Mouse (Mus musculus): ENCODE measurements around the gene Plekhh1. TPM values are rescaled to one million over a fixed set of nuclear protein-coding genes. Genes with fewer than 3 reads are reported as not detected.
A peak's percentile ranks its signal among the peaks of the same experiment; 100 is the strongest.

Gene Plekhh1
- total and polyA plus RNA-seq, 3 experiments, result 0.27 to 1.9 (median 0.69) TPM

- Histone ChIP-seq H3K9ac (ENCODE audit: insufficient read depth, low read depth) (no peak overlapping the region), H3K4me2 (ENCODE audit: insufficient read depth, low read depth, poor library complexity, severe bottlenecking) (no peak overlapping the region), H3K79me2 (replicated peaks; ENCODE audit: control insufficient read depth, extremely low read depth, insufficient read depth, poor library complexity, severe bottlenecking) (no peaks in the 10 kb centered on the region; the same call in none of the 2 replicates), H3K27ac (ENCODE audit: insufficient read depth, low read depth) (no peak overlapping the region), H3K4me3 (replicated peaks in 1 of 3; ENCODE audit: low read depth in 2 of 3, low read length in 2 of 3, poor library complexity in 1 of 3) (no peak overlapping the region), H3K4me1 (ENCODE audit: control insufficient read depth in 1 of 2, insufficient read depth in 2 of 2) (peaks cover 0 to 25% of the 10 kb centered on the region in 2 experiments; a peak in 2 of 4 replicates), H3K27me3 (replicated peaks) (no peaks in the 10 kb centered on the region), H3K9me3 (replicated peaks; ENCODE audit: low read length) (peaks cover 4% of the 10 kb centered on the region), H3K36me3 (replicated peaks in 1 of 2; ENCODE audit: control insufficient read depth in 1 of 2, insufficient read depth in 1 of 2, low read length in 1 of 2) (peaks cover 0 to 2% of the 10 kb centered on the region in 2 experiments)
- in situ Hi-C loops (cut with MboI; ENCODE audit: low pct_ligation_motif_present, low pct_unique_long_range_greater_than_20kb, low sequenced_read_pairs) (loop anchor here (25.0 kb wide), 1 partner anchor 1030 kb away; no protein-coding TSS in a partner anchor), dilution Hi-C loops (cut with MboI; ENCODE audit: extremely low pct_ligation_motif_present, extremely low pct_unique_long_range_greater_than_20kb, low sequenced_read_pairs) (no loop called here)
- peak; percentile 68 for DNase-seq (ENCODE audit: extremely low read depth)
- TF ChIP-seq CTCF (conservative IDR thresholded peaks at IDR 0.05 in 1 of 2, IDR thresholded peaks at IDR 0.05 in 1 of 2; ENCODE audit: low read depth in 2 of 2, low read length in 2 of 2) (peak; percentile 63 to 89), MAFK (IDR thresholded peaks at IDR 0.05; ENCODE audit: insufficient replicate concordance, low read length) (0 out of 2 replicates have a peak, but pooled peaks have one; percentile 30), ZC3H11A (IDR thresholded peaks at IDR 0.05; ENCODE audit: low read depth, low read length) (peak; percentile 68), E2F4 (IDR thresholded peaks at IDR 0.05; ENCODE audit: insufficient replicate concordance, low read depth, low read length) (no peak), SMC3 (IDR thresholded peaks at IDR 0.05; ENCODE audit: low read depth, low read length) (peak; percentile 97), RAD21 (IDR thresholded peaks at IDR 0.05; ENCODE audit: low read depth, low read length) (peak; percentile 87)
Observed at GRCm38 (mm10) chr12:79092569-79092968, 63.6 kb downstream of the Plekhh1 start.

DNA sequence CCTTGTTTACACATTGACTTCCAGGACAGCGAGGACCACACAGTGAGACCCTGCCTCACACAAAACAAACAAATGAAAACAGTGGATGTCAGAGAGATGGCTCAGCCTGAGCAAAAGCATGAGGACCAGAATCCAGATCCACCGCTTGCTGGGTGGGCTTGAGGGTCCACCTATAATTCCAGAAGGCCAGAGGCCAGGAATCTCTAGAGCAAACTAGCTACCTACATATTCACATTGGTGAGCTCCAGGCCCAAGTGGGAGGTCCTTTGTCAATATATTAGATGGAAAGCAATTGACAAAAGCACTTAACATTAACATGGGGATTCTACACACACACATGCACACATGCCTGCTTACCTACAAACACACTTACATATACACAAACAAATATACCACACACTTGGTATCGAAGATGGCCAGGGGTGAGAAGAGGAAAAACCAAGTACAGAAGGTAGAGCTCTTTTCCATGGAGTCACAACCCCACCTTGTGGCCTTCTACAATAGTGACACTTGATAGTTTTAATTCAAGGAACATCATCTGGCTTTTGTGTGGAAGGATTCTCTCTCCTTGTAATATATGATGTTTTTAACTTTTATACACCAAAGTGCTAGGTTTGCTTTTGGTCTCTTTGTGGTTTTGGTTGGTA is 68.3 kb downstream of the Plekhh1 start:
- no peak for TF ChIP-seq USF1 (IDR thresholded peaks at IDR 0.05; ENCODE audit: low read depth, low read length)
- no peak for TF ChIP-seq BHLHE40 (IDR thresholded peaks at IDR 0.05; ENCODE audit: low read depth, low read length)
- peak; percentile 85 for TF ChIP-seq ZC3H11A (IDR thresholded peaks at IDR 0.05; ENCODE audit: low read depth, low read length)
- no peak for TF ChIP-seq HCFC1 (IDR thresholded peaks at IDR 0.05; ENCODE audit: low read depth, low read length)
- peak; percentile 99 for TF ChIP-seq RAD21 (IDR thresholded peaks at IDR 0.05; ENCODE audit: low read depth, low read length)
- TF ChIP-seq JUN (IDR thresholded peaks at IDR 0.05; ENCODE audit: insufficient read depth, low read depth, low read length), result no peak
- TF ChIP-seq USF2 (conservative IDR thresholded peaks at IDR 0.05; ENCODE audit: low read depth, low read length), result no peak
- no peak for TF ChIP-seq MAFK (IDR thresholded peaks at IDR 0.05; ENCODE audit: insufficient replicate concordance, low read length)
- TF ChIP-seq CHD1 (IDR thresholded peaks at IDR 0.05; ENCODE audit: low read depth, low read length), result no peak
- TF ChIP-seq POLR2AphosphoS2 (IDR thresholded peaks at IDR 0.05; ENCODE audit: low read depth, low read length), result no peak
- TF ChIP-seq SMC3 (IDR thresholded peaks at IDR 0.05; ENCODE audit: low read depth, low read length), result peak; percentile 95
- TF ChIP-seq NELFE (IDR thresholded peaks at IDR 0.05; ENCODE audit: low read depth, low read length), result no peak
- TF ChIP-seq PAX5 (IDR thresholded peaks at IDR 0.05; ENCODE audit: low read length), result no peak
- peak; percentile 40 to 94; a peak in 3 of 4 replicates for TF ChIP-seq CTCF (conservative IDR thresholded peaks at IDR 0.05 in 1 of 2, IDR thresholded peaks at IDR 0.05 in 1 of 2; ENCODE audit: low read depth in 2 of 2, low read length in 2 of 2)
- no peak for TF ChIP-seq E2F4 (IDR thresholded peaks at IDR 0.05; ENCODE audit: insufficient replicate concordance, low read depth, low read length)

More for the DNA sequence above, 68.3 kb downstream of the Plekhh1 start:
- Histone ChIP-seq H3K27me3 (replicated peaks) (no peaks in the 10 kb centered on the region), H3K79me2 (replicated peaks; ENCODE audit: control insufficient read depth, extremely low read depth, insufficient read depth, poor library complexity, severe bottlenecking) (no peaks in the 10 kb centered on the region), H3K9me3 (replicated peaks; ENCODE audit: low read length) (no peaks in the 10 kb centered on the region), H3K4me3 (replicated peaks in 1 of 3; ENCODE audit: low read depth in 2 of 3, low read length in 2 of 3, poor library complexity in 1 of 3) (no peak overlapping the region), H3K27ac (ENCODE audit: insufficient read depth, low read depth) (no peak overlapping the region), H3K4me2 (ENCODE audit: insufficient read depth, low read depth, poor library complexity, severe bottlenecking) (no peak overlapping the region), H3K4me1 (ENCODE audit: control insufficient read depth in 1 of 2, insufficient read depth in 2 of 2) (no peaks in the 10 kb centered on the region), H3K9ac (ENCODE audit: insufficient read depth, low read depth) (no peak overlapping the region), H3K36me3 (replicated peaks in 1 of 2; ENCODE audit: control insufficient read depth in 1 of 2, insufficient read depth in 1 of 2, low read length in 1 of 2) (no peaks in the 10 kb centered on the region)
- dilution Hi-C loops (cut with MboI; ENCODE audit: extremely low pct_ligation_motif_present, extremely low pct_unique_long_range_greater_than_20kb, low sequenced_read_pairs) (no loop called here), in situ Hi-C loops (cut with MboI; ENCODE audit: low pct_ligation_motif_present, low pct_unique_long_range_greater_than_20kb, low sequenced_read_pairs) (loop anchor here (5.0 to 25.0 kb wide), 3 partner anchors 75 to 1035 kb away; no protein-coding TSS in a partner anchor)
- peak; percentile 63 for DNase-seq (ENCODE audit: extremely low read depth)
